Mouse (Mus musculus): ENCODE measurements around the gene Oaz3.

Oaz3 gene

DNA sequence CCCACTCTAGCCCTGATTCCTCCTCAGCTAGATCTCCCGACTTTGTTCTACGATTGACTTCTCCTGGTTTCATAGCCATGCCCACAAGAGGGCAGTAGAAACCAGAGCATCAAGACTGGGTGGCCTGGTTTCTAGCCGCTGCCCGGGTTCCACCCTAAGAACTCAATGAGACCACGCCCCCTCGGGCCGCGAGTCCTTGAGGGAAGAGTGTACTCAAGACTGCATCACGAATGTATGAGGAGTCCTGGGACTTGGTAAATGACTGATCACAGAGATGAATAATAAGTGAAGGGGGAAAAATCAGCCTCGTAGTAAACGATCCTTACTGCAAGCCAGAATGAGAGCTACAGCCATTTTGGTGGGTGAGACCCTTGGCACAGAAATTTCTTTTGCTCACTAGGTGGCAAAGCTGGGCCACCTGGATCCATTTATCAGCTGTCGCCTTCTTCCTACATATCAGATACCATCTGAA, 12.8 kb upstream of the Oaz3 start:
- peak; percentile 91 for DNase-seq (ENCODE audit: low read depth, low spot score)

DNA sequence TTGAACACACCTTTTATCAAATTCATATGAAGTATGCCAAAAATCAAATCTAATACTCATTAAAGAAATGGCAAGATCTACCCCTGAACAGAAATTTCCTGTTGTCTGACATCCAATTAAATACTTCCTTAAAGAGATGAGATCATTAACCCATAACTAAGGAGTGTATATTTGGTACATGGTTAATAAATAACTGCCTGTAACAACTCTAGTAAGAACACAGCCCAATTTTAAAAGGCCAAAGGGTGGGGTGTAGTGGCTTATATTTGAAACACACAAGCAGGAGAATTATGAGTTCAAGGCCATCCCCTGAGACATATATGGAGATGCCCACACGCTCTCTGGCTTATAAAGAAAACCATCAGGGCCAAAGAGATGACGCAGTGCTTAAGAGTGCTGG, 5.7 kb upstream of the Oaz3 start:
- DNase-seq (ENCODE audit: low read depth, low spot score) = no peak

DNA sequence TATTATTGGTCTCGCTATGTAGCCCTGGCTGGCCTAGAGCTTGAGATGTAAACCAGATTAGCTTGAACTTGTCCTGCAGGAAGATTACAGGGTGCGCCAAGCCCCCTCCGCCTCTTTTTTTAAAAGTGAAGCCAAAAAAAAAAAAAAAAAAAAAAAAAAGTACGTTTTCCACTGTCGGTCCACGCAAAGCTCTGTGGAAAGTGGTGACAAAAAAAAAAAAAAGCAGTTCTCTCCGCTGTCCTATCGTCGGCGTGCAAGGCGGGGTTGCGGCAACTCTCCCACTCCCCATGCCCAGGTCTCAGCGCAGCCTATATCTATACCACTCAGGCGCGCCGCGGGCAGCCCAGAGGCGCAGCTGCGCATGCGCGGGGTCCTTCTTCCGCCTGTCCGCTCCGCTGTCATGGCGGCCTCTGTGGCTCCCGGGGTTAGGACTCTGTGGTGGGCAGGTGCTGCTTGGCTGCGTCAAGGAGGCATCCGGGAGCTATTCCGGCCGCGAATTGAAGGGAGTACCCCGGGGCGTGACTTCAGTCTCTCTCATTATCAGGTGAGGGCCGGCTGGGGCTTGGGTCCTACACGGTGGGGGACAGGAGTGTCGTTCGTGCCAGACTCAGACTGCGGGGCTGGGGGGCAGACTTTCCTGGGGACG, 641 bp downstream of the Oaz3 start, which contains the start of gene Mrpl9:
TSS of gene Mrpl9 (plus strand) at position 368 of the 646 bp plus-strand sequence.
- peak; percentile 95 for DNase-seq (ENCODE audit: low read depth, low spot score)

DNA sequence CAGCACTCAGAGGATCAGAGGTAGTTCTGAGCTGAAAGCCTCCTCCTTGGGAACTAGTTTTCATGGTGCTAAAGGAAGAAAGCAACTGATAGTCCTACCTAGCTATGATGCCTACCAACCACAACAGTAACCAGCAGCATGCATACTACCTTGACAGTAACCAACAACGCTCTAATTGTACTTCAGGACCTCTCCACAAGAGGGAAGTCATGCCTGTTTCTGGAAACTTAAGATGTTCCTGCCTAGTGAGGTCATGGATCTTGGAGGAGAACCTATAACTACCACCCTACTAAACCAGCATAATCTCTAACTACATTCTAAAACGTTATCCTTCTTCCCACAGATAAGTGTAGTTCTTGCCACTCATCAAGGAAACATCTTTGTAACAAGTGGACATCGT, 2.5 kb downstream of the Oaz3 start:
- DNase-seq (ENCODE audit: low read depth, low spot score) = peak; percentile 38

- no peak for DNase-seq (ENCODE audit: low read depth, low spot score)
These were observed 7.3 kb downstream of the Oaz3 start for GRCm38 (mm10) chr3:94436420-94436819.

GRCm38 (mm10) chr3:94434305-94434704, 9.4 kb downstream of the Oaz3 start:
- no peak for DNase-seq (ENCODE audit: low read depth, low spot score)

- no peak for DNase-seq (ENCODE audit: low read depth, low spot score)
These were observed 12.7 kb downstream of the Oaz3 start for GRCm38 (mm10) chr3:94430980-94431379.

DNA sequence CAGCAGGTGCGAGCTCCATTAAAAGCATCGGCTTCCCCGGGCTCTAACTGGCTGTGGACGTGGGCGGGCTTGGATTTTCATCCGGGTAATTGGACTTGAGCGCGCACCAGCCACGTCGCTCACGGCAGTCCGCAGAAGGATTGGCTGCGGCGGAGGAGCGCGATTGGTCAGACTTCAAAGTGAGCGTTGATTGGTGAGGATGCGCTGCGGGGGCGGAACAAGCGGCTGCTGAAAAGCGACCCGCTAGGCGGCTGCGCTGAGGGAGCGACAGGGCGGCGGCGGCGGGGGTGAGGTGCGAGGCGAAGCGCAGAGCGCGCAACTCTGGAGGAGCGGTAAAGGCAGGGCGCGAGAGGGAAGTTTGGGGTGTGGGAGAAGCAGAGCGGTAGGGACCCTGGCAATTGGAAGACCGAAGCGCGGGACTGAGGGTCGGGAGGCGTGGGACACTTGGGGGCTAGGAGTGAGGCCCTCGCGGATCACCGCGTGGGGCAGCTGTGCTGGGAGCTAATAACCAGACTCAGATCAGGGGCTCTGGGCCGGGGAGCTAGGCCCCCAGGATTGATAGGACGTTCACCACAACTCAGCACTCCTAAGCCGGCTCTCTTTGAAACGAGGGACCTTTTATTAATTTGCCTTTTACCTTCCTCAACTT, 30.6 kb downstream of the Oaz3 start, which contains the start of gene Tdrkh:
TSS of gene Tdrkh (plus strand) at position 243 of the 649 bp plus-strand sequence.
- DNase-seq (ENCODE audit: low read depth, low spot score) = no peak

- DNase-seq (ENCODE audit: low read depth, low spot score) = no peak
These were observed 31.2 kb downstream of the Oaz3 start for GRCm38 (mm10) chr3:94412530-94412929.

DNA sequence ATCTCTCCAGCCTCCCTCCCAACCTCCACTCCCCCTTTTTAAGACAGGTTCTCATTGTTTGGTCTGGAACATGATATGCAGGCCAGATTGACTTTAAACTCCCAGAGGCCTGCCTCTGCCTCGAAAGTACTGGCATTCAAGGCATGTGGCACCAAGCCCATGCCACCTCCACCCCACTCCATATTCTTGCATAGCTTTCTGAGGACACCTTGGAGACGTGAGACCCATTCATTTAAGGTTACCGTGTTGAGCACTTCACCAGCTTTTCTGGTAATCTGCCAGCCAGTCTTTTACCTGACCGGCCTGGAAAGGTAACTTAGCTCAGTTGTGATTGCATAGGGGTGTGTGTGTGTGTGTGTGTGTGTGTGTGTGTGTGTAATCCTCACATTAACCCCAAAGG, 38.2 kb downstream of the Oaz3 start:
- no peak for DNase-seq (ENCODE audit: low read depth, low spot score)

- DNase-seq (ENCODE audit: low read depth, low spot score) = no peak
These were observed 39.2 kb downstream of the Oaz3 start for GRCm38 (mm10) chr3:94404366-94405054.

- no peak for DNase-seq (ENCODE audit: low read depth, low spot score)
These were observed 41.3 kb downstream of the Oaz3 start for GRCm38 (mm10) chr3:94402451-94402850.

- no peak for DNase-seq (ENCODE audit: low read depth, low spot score)
These were observed 43.9 kb downstream of the Oaz3 start for GRCm38 (mm10) chr3:94399663-94400310.

GRCm38 (mm10) chr3:94398943-94399481, 44.7 kb downstream of the Oaz3 start:
- no peak for DNase-seq (ENCODE audit: low read depth, low spot score)

DNA sequence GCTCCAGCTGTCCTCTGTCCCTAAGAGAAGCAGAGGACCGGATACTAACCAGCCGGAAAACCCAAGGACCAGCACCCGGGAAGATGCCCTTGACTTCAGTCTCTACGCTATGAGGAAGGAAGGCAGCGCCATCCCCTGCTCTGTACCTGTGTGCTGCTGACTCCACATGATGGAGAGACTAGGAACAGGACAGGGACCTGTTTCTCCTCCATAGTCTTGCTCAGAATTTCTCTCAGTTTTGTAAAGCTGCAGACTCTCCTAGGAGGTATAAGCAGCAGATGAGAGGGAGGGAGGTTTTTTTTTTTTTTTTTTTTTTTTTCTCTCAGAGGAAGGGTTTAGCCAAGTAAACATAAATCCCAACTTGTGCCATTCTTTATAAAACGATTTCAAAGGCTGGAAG, 45.5 kb downstream of the Oaz3 start, which contains the start of gene Lingo4:
TSS of gene Lingo4 (plus strand) at position 301 of the 400 bp plus-strand sequence.
- DNase-seq (ENCODE audit: low read depth, low spot score) = no peak

GRCm38 (mm10) chr3:94396851-94397250, 46.9 kb downstream of the Oaz3 start:
- DNase-seq (ENCODE audit: low read depth, low spot score) = no peak

DNA sequence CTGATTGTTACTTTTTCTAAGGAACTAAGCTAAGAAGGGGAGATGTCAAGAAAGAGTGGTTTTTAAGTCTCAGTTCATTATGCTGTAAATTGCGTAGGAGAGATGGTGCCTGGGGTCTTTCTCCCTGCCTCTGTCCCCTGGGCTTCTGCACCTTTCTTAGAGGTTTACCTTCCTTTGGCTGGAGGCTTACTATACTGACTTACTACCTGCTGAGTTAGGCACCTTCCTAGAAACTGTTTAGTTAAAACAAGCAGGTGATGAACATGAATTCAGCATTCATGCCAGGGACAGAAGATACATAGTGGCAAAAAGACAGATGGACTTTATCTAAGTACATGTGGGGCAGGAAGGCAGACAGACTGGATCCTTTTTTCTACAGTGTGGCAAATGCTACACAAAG, 47.4 kb downstream of the Oaz3 start:
- DNase-seq (ENCODE audit: low read depth, low spot score) = no peak

DNA sequence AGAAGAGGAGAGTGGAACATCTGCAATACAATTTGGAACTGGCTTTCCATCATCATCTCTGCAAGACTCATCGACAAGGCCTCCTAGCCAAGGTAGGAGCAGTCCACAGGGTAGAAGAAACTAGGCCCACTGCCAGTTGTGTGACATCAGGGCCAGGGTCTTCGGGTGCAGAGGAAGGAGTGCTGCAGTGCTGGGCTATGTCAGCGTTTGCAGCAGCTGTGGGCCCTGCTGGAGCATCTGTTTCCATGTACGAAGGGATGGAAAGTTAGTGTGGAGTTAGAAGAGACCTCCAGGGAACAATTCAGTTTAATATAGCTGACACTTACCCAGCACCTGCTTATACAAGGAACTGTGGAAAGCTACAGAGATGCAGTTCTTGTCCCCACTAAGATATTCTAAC, 50.7 kb downstream of the Oaz3 start:
- no peak for DNase-seq (ENCODE audit: low read depth, low spot score)

GRCm38 (mm10) chr3:94392128-94392527, 51.6 kb downstream of the Oaz3 start:
- no peak for DNase-seq (ENCODE audit: low read depth, low spot score)

- DNase-seq (ENCODE audit: low read depth, low spot score) = no peak
These were observed 52.7 kb downstream of the Oaz3 start for GRCm38 (mm10) chr3:94391001-94391400.

DNA sequence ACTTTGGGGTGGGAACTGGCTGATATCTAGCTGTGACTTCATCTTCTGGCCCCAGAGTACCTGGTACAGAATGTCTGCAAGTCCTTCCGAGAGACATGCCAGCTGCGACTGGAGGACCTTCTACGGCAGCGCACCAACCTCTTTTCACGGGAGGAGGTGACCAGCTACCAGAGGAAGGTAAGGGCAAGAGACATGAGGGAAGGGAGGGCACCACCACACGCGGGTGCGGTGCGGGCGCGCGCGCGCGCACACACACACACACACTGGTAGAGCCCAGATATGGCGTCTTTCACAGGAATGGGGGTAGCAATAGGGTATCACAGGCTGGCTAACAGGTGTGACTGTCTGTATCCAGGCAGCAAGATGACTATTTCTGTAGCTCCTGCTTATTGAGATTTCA, 54.3 kb downstream of the Oaz3 start:
- DNase-seq (ENCODE audit: low read depth, low spot score) = no peak

DNA sequence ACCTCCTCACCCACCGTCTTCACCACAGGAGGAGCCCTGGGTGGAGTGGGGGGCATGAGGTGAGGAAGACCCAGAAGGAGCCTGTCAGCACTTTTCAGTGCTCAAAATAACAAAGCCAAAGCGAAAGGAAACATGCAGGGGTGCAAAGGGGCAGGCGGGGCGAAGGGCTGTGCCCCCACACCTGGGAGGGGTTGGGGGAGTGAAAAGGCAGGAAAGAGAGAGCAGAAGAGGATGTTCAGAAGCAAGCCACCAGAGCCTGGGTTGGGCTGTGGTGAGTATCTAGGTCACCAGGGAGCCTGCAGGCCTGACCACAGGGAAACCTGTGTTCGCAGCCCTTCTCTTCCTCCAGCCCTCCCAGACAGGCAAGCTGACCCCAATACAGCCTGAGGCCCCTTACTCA, 55.7 kb downstream of the Oaz3 start:
- no peak for DNase-seq (ENCODE audit: low read depth, low spot score)

Data from A20 (cell line).